ENCODE assay signal across 14 mouse cellular contexts in genomic region chr17:18615151-18615550, GRCm38 (mm10). TPM values are rescaled to one million over a fixed set of nuclear protein-coding genes. Genes with fewer than 3 reads are reported as not detected.
"Had no signal": no experiment of that assay in that cellular context is flagged by ENCODE, and none has a peak within 500 bp of the region (broad histone marks: within the 10 kb centered on the region; RNA-seq: fewer than 3 reads in every experiment).

No protein-coding gene starts in this region.

RNA-seq across cellular contexts. Expression of gene Vmn2r96, which starts 42.2 kb away (rescaled TPM):
- total RNA-seq: megakaryocyte-erythroid progenitor cell, adult 5-6 weeks had no signal
- polyA plus RNA-seq: liver, embryonic 16.5 days; lung, embryonic 14.5 days; lung, embryonic 16.5 days; midbrain, embryonic 10.5 days; midbrain, embryonic 12.5 days; midbrain, embryonic 14.5 days; midbrain, embryonic 16.5 days; neural tube, embryonic 12.5 days; neural tube, embryonic 14.5 days; stomach, embryonic 15.5 days; stomach, postnatal 0 days; testis, adult 2 months; urinary bladder, adult 2 months had no signal
